Mouse (Mus musculus): ENCODE measurements around the gene Ankrd49.

Ankrd49 gene

DNA sequence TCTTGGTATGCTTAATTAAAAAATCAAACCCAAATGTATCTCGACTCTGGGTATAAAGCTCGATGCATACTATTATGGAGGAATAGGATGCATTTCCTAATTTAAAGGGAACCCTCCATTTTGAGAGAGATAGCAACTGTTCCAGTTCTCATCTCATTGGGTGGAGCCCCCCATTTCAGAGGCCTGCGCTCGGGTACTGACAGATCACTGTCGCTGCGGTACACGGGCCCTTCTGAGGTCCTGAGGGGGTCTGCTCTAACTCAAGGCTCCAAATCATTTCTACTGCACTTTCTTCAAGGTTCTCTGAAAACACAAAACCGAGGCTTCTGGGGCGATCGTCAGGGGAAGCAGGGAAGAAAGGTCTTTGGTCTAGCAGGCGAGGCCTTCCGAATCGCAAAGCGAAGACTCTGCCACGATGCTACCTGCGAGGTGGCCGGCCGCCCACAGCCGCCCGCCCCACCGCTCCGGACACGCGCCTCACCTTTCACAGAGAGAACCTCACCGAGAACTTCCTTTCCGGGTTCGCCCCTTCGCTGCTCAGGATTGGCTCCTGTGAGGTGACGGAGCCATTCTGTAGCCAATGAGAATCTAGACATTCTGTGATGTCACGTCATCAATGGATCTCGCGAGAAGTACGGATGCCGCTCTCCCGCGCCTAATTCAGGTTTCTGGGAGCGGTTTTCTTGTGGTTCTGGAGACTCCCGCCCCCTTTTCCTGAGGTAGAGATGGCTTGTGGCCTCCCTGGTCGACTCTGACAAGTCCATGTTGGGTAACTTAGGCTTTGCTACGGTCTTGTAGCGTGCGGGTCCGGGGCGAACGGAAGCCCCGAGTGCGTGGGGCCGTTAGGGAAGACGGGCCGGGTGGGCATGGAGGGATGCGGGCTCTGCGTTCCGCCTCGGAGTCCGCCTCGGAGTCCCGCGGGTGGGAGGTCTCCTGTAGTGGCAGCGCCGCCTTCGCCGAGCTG lies at the start of gene Ankrd49, which contains the start of gene Mre11a:
Ankrd49 (minus strand) TSS at position 818 of the 964 bp plus-strand sequence.
Mre11a (plus strand) TSS at position 616 of the 964 bp plus-strand sequence.
- in situ Hi-C loops (cut with MboI, MseI): loop anchor here in 1 of 2 experiments (25.0 kb wide), 1 partner anchor 928 kb away; the partner anchor contains the start of gene Slc36a4

DNA sequence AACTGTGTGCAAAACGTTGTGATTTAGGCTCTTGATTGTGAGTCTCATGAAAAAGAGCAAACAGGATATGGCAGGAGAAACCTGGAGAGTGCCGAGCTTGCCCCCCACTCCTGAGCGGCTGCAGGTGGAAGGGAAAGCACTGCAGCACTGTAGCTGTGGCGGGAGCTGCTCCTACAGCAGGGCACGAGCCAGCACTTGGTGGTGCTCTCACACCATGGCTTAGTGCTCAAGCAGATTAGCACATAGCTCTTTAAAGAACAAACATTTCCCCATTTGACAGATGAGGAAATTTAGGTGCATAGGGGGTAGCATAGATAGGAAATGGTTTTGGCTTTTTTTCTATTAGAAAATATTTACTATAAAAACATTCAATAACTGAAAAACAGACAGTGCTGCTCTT lies 47.4 kb upstream of the Ankrd49 start:
- in situ Hi-C loops (cut with MboI, MseI): no loop called here

DNA sequence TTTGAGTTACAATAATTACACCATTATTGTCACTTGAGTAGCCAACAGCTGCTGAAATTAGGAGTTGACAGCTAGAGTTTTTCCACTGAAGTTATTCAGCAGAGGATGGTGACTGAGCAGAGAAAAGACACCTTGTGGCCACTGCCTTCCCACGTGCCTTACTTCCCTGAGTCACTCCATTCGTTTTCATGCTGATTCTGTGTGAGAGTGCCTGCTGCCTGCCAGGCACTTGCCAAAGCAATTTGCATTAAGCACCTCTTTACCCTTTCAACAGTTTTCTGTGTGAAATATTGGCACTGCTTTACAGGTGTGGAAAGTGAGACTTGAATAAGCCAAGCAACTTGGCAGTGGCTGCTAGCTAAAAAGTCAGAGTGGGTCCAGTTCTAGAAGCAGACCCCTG lies 43.2 kb upstream of the Ankrd49 start:
- in situ Hi-C loops (cut with MboI, MseI): no loop called here

DNA sequence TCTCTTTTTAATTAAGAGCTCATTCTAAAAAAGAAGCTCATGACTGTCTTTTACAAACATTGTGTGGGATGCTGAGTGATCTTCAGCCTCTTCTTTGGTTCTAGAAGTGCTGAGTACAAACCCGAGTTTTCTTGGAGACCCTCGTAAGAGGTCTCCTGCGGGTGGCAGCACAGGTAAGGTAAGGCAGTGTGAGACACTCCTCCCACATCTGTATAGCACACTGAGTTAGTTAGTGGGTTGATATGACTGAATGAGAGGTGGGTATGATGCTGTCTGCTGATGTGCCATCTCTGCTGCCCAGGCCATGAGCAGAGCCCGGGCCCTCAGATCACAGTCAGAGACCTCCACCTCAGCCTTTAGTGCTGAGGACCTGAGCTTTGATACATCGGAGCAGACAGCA lies 40.2 kb upstream of the Ankrd49 start:
- in situ Hi-C loops (cut with MboI, MseI): no loop called here

DNA sequence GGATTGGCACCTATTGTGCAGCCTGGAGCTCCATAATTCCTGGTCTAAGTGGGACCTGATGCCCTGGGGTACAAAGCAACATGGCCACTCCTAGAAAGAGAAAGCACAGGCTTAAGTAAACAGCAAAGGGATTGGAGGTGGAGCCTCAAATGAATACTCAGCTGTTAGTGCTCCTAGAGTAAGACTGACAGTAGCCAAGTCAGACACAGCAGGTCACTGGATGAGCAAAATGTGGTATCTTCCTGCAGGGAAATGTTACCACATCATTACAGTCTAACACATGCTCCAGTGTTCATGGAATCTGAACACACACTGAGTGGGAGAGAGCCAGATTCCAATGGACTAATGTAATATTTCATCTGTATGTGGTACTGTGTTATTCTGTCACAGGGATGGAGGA lies 36.7 kb upstream of the Ankrd49 start:
- in situ Hi-C loops (cut with MboI, MseI): no loop called here

DNA sequence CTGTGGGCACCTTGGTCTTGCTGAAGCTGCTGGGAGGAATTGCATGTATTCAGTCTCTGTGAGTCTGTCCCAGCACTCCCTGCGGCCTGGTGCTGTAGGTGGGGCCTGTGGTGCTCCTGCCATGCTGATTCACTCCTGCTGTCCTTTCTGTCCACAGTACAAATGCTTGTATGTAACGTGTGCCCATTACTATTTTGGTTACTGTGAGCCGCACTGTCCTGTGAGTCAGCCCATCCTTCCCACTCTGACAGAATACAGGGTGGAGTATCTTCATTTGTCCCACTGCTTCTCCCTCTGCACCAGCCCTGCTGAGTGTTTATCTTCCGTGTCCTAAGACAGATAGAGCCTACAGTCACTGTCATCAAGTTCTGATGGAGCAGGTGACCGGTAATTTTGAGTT lies 25.5 kb upstream of the Ankrd49 start:
- in situ Hi-C loops (cut with MboI, MseI): no loop called here

DNA sequence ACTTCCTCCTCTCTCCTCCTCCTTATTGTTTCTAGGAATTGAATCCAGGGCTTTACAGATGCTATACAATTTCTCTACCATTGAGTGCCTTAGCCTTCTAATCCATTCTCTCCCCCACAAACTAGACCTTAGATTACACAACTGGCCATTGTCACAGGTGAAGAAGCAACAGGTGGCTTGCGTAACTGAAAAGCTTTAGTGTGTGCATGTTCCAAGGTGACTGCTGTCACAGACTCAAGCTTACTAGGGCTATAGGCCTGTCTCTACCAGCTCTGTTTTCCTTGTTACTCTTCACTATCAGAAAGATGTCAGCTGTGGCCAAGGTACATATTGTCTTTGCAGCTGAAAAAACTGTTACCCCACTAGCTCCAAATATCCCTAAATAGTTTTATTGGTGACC lies 22.1 kb upstream of the Ankrd49 start:
- in situ Hi-C loops (cut with MboI, MseI): no loop called here

DNA sequence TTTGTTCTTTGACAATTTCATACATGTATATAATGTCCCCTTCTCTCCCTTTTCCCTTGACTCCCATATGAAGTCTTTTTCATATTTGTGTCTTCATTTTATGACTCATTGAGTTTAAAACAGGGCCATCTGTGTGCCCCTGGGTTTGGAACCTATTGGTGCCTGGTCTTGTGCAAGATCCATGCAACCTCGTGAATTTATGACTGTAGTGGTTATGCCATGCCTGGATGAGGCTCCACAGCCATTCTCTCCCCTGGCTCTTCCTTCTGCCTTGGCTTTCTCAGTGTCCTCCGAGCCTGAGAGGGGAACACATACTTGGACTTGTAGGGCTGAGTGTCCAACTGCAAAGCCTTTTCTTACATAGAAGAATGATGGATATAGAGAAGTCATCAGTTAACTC lies 21.1 kb upstream of the Ankrd49 start:
- in situ Hi-C loops (cut with MboI, MseI): no loop called here

DNA sequence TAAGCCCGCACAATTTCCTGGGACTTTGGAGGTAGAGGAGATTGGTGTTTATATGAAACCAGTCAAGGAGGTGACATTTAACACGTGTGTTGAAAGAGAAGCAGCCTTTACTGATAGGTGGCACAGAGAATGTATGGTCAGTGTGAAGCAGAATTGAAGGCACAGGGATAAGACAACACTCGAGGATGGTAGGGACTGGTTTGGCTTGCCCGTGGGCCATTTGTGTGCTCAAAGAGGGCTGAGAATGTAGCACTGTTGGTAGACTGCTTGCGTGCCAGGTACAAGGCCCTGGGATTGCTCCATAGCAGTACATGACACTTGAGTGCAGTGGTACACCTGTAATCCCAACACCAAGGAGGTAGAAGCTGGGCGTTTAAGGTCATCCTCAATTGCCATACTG lies 2.7 kb upstream of the Ankrd49 start:
- in situ Hi-C loops (cut with MboI, MseI): loop anchor here in 1 of 2 experiments (25.0 kb wide), 1 partner anchor 925 kb away; the partner anchor contains the start of gene Slc36a4

DNA sequence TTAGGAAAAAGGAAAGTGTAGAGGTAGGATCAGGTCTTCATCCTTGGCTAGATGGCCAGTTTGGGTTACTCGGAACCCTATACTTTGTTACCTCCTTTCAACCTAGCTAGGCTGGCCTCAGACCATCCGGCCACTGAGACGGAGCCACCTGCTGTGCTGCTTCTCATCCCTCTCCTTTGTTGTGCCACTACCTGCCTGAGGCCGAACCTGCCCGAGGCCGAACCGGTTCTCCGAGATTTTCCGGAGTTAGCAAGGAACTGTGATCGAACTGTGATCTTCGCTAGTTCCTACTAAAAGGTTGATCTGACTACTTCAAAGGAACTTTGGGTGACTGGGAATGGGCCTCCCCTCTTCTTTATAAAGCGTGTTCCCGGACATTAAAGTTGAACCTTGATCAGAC lies 6.3 kb downstream of the Ankrd49 start:
- in situ Hi-C loops (cut with MboI, MseI): loop anchor here in 1 of 2 experiments (25.0 kb wide), 1 partner anchor 934 kb away; the partner anchor contains the start of gene Slc36a4

DNA sequence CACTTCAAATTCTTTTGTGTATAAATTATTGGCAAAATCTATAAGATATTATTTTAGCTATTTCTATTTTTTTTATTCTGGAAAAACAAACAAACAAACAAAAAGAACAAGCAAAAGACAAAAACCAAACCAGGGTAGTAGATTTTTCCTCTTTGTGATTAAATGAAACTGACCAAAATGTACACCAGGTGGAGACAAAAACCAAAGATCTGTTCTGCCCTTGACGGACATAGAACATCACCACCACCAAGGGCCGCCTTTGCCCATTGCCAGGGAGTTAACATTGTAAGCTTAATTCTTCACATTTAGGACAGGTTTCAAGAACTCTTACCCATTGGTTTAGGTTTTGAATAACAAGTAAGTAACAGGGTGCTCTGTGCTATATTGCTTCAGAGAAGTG lies 10.8 kb downstream of the Ankrd49 start:
- in situ Hi-C loops (cut with MboI, MseI): loop anchor here (5.0 to 25.0 kb wide), 3 partner anchors 243 to 938 kb away; partner anchors contain the start of gene Slc36a4 (in 1 of the 2)

DNA sequence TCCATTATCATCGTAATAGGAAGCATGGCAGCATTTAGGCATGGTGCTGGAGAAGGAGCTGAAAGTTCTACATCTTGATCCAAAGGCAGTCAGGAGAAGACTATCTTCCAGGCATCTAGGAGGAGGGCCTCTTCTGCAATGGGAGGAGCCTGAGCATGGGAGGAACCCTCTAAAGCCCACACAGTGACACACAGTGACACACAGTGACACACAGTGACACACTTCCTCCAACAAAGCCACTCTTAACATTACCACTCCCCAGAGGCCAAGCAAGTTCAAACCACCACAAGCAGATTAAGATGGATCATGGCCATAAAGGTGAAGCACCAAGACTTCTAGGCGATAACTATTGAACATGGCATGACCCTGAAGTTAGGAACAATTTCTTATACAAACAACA lies 12.6 kb downstream of the Ankrd49 start:
- in situ Hi-C loops (cut with MboI, MseI): loop anchor here (5.0 to 25.0 kb wide), 3 partner anchors 245 to 940 kb away; partner anchors contain the start of gene Slc36a4 (in 1 of the 2)

DNA sequence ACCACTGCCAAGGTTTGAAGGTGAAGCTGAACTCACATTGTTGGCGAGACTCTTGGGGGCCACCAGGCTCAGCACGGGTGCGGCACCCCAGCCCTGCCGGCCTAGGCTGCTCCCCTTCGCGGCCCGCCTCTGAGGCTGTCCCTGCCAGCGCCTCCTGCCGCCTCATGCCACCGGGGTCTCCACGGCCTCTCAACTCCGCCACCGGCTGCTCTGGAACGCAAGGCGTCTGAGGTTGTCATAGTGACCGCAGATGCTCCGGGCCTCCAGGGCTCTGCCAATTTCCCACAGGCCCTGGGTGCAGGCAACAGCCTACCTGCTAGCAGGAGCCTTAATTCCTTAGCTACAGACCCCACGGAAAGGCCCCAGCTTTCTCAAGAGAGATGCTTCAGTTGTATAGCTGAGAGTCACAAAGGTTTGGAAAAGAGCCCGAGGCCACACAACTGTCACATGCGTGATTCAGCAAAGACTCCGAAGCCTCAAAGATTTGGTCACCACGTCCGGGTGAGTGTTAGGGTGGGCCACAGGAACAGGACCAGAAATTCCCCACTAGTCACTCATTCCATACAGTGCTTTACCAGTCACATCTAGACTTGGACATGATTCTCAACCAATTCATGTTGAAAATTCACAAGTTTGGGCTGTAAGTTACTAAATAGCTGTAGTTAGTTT lies 13.7 kb downstream of the Ankrd49 start, which contains the start of gene 1700012B09Rik:
1700012B09Rik (minus strand) TSS at position 228 of the 669 bp plus-strand sequence.
- in situ Hi-C loops (cut with MboI, MseI): loop anchor here (5.0 to 25.0 kb wide), 3 partner anchors 246 to 941 kb away; partner anchors contain the start of gene Slc36a4 (in 1 of the 2)

DNA sequence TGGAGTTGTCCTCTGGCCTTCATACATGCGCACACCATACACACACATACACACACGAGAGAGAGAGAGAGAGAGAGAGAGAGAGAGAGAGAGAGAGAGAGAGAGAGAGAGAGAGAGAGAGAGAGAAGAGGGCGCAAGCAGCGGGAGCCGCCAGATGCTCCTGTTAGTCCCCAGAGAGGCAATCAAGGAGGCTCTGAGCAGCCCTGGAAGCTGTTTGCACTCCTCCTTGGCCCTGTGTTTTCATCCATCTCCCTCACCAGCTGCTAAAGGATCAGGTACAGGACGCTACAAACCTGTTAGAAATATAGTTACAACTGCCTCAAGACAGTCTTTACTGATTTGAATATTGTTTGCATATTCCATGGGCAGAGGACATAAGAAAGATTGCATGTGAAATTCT lies 14.8 kb downstream of the Ankrd49 start:
- in situ Hi-C loops (cut with MboI, MseI): loop anchor here (5.0 to 25.0 kb wide), 3 partner anchors 247 to 942 kb away; partner anchors contain the start of gene Slc36a4 (in 1 of the 2)

DNA sequence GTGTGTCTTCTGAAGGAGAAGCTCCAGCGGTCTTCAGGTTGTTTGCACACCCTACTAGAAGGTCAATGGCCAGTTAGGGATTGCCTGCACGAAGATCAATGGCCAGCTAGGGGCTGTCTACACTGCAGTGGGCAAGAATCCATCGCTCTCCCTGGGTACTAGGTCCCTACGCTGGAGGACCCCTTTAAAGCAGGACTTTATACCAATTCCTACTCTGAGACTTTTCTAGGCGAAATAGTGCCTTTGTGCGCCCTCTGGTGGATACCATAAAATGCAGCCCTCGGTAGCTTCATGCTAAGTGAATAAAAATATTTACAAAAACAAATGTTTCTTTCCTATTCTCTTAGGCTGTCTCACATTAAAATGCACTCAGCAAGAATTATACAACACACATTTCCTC lies 19.9 kb downstream of the Ankrd49 start:
- in situ Hi-C loops (cut with MboI, MseI): loop anchor here (5.0 to 25.0 kb wide), 2 partner anchors 62 to 948 kb away; partner anchors contain the start of gene Slc36a4 (in 1 of the 2)

DNA sequence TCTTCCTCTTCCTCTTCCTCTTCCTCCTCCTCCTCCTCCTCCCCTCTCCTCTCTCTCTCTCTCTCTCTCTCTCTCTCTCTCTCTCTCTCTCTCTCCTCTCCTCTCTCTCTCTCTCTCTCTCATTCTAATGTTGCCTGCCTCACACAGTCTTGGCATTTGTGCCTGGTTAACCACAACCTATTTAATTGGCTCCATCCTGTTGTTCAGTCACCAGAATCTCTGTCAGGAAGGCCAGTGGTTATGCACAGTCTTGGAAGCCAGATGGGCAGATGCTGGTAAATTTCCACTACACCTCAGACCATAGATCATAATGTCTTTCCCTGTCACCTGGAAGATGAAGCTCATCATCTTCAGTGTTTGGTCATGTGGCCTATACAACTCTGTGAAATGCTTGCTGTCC lies 25.4 kb downstream of the Ankrd49 start:
- in situ Hi-C loops (cut with MboI, MseI): loop anchor here in 1 of 2 experiments (25.0 kb wide), 1 partner anchor 953 kb away; the partner anchor contains the start of gene Slc36a4

DNA sequence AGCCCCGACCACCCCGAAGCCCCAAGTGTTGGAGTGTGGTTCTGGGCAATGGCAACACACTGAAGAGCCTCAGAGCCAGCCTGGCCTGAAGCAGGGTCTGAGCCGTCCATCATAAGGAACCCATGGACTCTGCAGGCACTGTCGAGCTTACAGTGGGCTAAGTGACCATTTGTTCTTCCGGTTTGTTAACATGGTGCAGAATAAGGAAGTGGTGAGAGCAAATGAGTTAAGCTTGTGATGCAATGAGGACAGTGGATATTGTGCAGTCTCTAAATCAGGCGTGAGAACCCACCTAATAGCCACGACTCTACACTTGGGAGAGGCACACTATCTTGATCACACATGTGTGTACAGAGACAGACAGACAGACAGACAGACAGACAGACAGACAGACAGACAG lies 26.1 kb downstream of the Ankrd49 start:
- in situ Hi-C loops (cut with MboI, MseI): loop anchor here in 1 of 2 experiments (25.0 kb wide), 1 partner anchor 954 kb away; the partner anchor contains the start of gene Slc36a4

DNA sequence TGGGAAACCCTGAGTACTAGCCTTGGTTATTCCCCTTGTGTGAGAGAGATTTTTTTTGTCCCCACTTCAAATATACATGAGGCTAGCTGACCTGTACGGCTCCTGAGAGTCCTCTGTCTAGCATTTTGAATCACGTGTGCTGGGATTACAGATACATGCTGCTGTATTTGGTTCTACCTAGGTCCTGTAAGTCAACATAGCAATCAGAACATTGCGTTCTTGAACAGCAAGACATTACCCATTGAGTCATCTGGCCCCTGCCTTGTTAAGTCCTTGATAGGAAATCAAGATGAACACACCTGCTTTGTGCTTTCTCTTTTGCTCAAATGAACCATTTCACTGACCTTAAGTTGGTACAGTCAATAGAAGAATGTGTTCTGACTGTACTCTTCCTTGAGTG lies 30.2 kb downstream of the Ankrd49 start:
- in situ Hi-C loops (cut with MboI, MseI): loop anchor here in 1 of 2 experiments (5.0 to 25.0 kb wide), 2 partner anchors 958 to 1087 kb away; partner anchors contain the start of gene Slc36a4

DNA sequence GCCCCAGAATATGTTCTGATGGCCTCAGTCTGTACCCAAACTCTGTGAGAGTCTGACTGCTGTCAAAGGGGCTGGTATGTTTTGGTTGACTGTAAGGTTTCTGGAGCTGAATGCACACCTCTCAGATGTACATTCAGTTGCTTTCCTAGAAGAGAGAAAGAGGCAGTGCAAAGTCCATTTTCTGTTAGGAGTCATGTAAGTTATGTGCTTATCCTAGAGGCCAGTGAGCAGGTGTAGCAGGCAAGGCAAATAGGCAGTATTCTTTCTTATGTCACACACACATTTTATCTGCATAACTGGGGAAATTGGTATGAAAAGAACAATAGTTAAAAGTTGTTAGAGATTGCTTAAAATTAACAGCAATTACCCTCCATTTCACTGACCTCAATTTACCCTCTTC lies 30.7 kb downstream of the Ankrd49 start:
- in situ Hi-C loops (cut with MboI, MseI): loop anchor here in 1 of 2 experiments (5.0 to 25.0 kb wide), 2 partner anchors 958 to 1087 kb away; partner anchors contain the start of gene Slc36a4

DNA sequence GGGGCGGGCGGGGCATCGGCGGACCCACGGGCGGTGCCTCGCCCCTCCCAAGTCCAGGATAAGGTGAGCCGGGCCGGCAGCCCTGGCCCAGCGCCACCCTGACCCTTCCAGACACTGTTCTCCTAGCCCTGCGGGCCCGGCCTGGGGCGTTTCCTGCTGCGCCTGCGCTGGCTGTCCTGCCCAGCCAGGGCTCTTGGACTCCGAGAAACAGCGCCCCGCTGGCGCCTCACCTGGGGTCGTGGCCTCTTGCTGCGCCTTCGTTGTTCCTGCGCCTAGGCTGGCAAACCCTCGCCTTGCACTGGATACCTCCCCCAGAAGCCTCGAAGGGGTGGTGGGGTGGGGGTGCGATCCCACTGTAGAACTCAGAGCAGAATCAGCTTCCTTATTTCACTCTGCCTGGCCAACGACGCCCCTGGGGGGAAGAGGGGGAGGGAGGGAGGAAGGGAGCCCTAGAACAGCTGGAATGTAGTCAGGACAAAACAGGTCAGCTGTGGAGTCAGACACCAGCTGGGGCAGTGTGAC lies 32.6 kb downstream of the Ankrd49 start, which contains the start of gene Fut4:
Fut4 (minus strand) TSS at position 393 of the 522 bp plus-strand sequence.
- in situ Hi-C loops (cut with MboI, MseI): loop anchor here in 1 of 2 experiments (5.0 to 25.0 kb wide), 2 partner anchors 960 to 1085 kb away; partner anchors contain the start of gene Slc36a4

All from T-helper 17 cell (primary cell).